Mouse (Mus musculus): ENCODE measurements around the gene Nr2c1. TPM values are rescaled to one million over a fixed set of nuclear protein-coding genes. Genes with fewer than 3 reads are reported as not detected.
A peak's percentile ranks its signal among the peaks of the same experiment; 100 is the strongest.

Nr2c1 gene
- polyA plus RNA-seq (2015; fragmentation: Nextera tagmentation; extraction: Ambion mirVana), result 2.3 and 3.3 TPM in 2 replicates

- peak within 1 kb of the TSS; percentile 89 for H3K27ac ChIP-seq
- H3K4me1 ChIP-seq (replicated peaks), result peaks cover 40% of the 10 kb centered on the region
- peak within 1 kb of the TSS; percentile 82 for H3K9ac ChIP-seq
- H3K9me3 ChIP-seq (replicated peaks), result no peaks in the 10 kb centered on the region
- no peaks in the 10 kb centered on the region for H3K27me3 ChIP-seq
- ATAC-seq (ENCODE audit: low read depth) (peak; percentile 86), DNase-seq (peak; percentile 65)
- H3K36me3 ChIP-seq, result 0 out of 2 replicates have a peak, but pooled peaks cover 5% of the 10 kb centered on the region
- peak within 1 kb of the TSS; percentile 85 for H3K4me2 ChIP-seq
- peak within 1 kb of the TSS; percentile 79 for H3K4me3 ChIP-seq (replicated peaks)
- WGBS (ENCODE audit: insufficient replicate concordance), result under 1% methylated on average over 64 of the region's 64 CpGs
Measured at GRCm38 (mm10) chr10:94147756-94148531, at the start of gene Nr2c1. Gene Nr2c1 (plus strand): TSS chr10:94148023.

- WGBS (ENCODE audit: insufficient replicate concordance), result 52% methylated on average over 3 of the region's 3 CpGs
- no peak overlapping the region; the same call in 1 of the 2 replicates for H3K27ac ChIP-seq
Measured at GRCm38 (mm10) chr10:94098100-94098499, 49.7 kb upstream of the Nr2c1 start.

GRCm38 (mm10) chr10:94105498-94105897 lies 42.3 kb upstream of the Nr2c1 start:
- DNase-seq (no peak), ATAC-seq (ENCODE audit: low read depth) (no peak)
- no peak overlapping the region for H3K27ac ChIP-seq
- H3K9me3 ChIP-seq (replicated peaks), result no peaks in the 10 kb centered on the region
- 73% methylated on average over 10 of the region's 10 CpGs for WGBS (ENCODE audit: insufficient replicate concordance)
- H3K4me1 ChIP-seq (replicated peaks), result peaks cover 21% of the 10 kb centered on the region
- peaks cover 41% of the 10 kb centered on the region for H3K36me3 ChIP-seq
- no peak overlapping the region for H3K9ac ChIP-seq
- H3K4me3 ChIP-seq (replicated peaks), result no peak overlapping the region
- no peaks in the 10 kb centered on the region for H3K27me3 ChIP-seq
- H3K4me2 ChIP-seq, result no peak overlapping the region

More at GRCm38 (mm10) chr10:94098100-94098499, 49.7 kb upstream of the Nr2c1 start:
- Histone ChIP-seq H3K4me2 (no peak overlapping the region), H3K4me3 (replicated peaks) (no peak overlapping the region), H3K4me1 (replicated peaks) (peaks cover 43% of the 10 kb centered on the region), H3K9me3 (replicated peaks) (no peaks in the 10 kb centered on the region), H3K36me3 (peaks cover 18% of the 10 kb centered on the region), H3K27me3 (no peaks in the 10 kb centered on the region), H3K9ac (no peak overlapping the region)
- ATAC-seq (ENCODE audit: low read depth) (no peak), DNase-seq (no peak)

- Histone ChIP-seq H3K9me3 (replicated peaks) (no peaks in the 10 kb centered on the region), H3K27me3 (no peaks in the 10 kb centered on the region), H3K9ac (no peak overlapping the region), H3K4me3 (replicated peaks) (no peak overlapping the region), H3K27ac (no peak overlapping the region), H3K4me2 (no peak overlapping the region), H3K4me1 (replicated peaks) (peaks cover 11% of the 10 kb centered on the region; the same call in 1 of the 2 replicates), H3K36me3 (peaks cover 33% of the 10 kb centered on the region)
- DNase-seq (no peak), ATAC-seq (ENCODE audit: low read depth) (no peak)
- WGBS (ENCODE audit: insufficient replicate concordance), result 20% methylated on average over 4 of the region's 4 CpGs
Measured at GRCm38 (mm10) chr10:94107168-94107567, 40.7 kb upstream of the Nr2c1 start.

- 76% methylated on average over 7 of the region's 7 CpGs for WGBS (ENCODE audit: insufficient replicate concordance)
- H3K9ac ChIP-seq, result no peak overlapping the region
- ATAC-seq (ENCODE audit: low read depth) (no peak), DNase-seq (no peak)
- no peak overlapping the region for H3K4me3 ChIP-seq (replicated peaks)
- H3K27ac ChIP-seq, result no peak overlapping the region
- H3K9me3 ChIP-seq (replicated peaks), result no peaks in the 10 kb centered on the region
- H3K27me3 ChIP-seq, result no peaks in the 10 kb centered on the region
- H3K36me3 ChIP-seq, result peaks cover 30% of the 10 kb centered on the region
- H3K4me1 ChIP-seq (replicated peaks), result peaks cover 11% of the 10 kb centered on the region; the same call in 1 of the 2 replicates
- H3K4me2 ChIP-seq, result no peak overlapping the region
Measured at GRCm38 (mm10) chr10:94107607-94108006, 40.2 kb upstream of the Nr2c1 start.

- H3K4me1 ChIP-seq (replicated peaks), result peaks cover 11% of the 10 kb centered on the region; the same call in 1 of the 2 replicates
- no peaks in the 10 kb centered on the region for H3K9me3 ChIP-seq (replicated peaks)
- no peak overlapping the region for H3K9ac ChIP-seq
- no peak overlapping the region for H3K27ac ChIP-seq
- WGBS (ENCODE audit: insufficient replicate concordance), result 67% methylated on average over 6 of the region's 6 CpGs
- H3K4me3 ChIP-seq (replicated peaks), result no peak overlapping the region
- no peaks in the 10 kb centered on the region for H3K27me3 ChIP-seq
- DNase-seq (no peak), ATAC-seq (ENCODE audit: low read depth) (no peak)
- H3K36me3 ChIP-seq, result peaks cover 23% of the 10 kb centered on the region
- H3K4me2 ChIP-seq, result no peak overlapping the region
Measured at GRCm38 (mm10) chr10:94108791-94109190, 39.0 kb upstream of the Nr2c1 start.

- Histone ChIP-seq H3K4me1 (replicated peaks) (peaks cover 23% of the 10 kb centered on the region), H3K4me3 (replicated peaks) (no peak overlapping the region), H3K9ac (no peak overlapping the region), H3K9me3 (replicated peaks) (no peaks in the 10 kb centered on the region), H3K27ac (no peak overlapping the region), H3K27me3 (no peaks in the 10 kb centered on the region), H3K4me2 (no peak overlapping the region), H3K36me3 (peaks cover 6% of the 10 kb centered on the region)
- WGBS (ENCODE audit: insufficient replicate concordance), result 77% methylated on average over 9 of the region's 9 CpGs
- DNase-seq, result no peak
- no peak for ATAC-seq (ENCODE audit: low read depth)
Measured at GRCm38 (mm10) chr10:94110834-94111754, 36.7 kb upstream of the Nr2c1 start.

- 64% methylated on average over 3 of the region's 3 CpGs for WGBS (ENCODE audit: insufficient replicate concordance)
- no peaks in the 10 kb centered on the region for H3K9me3 ChIP-seq (replicated peaks)
- H3K36me3 ChIP-seq, result peaks cover 5% of the 10 kb centered on the region; the same call in 1 of the 2 replicates
- H3K4me3 ChIP-seq (replicated peaks), result no peak overlapping the region
- H3K27ac ChIP-seq, result no peak overlapping the region
- no peak overlapping the region for H3K9ac ChIP-seq
- DNase-seq, result no peak
- ATAC-seq (ENCODE audit: low read depth), result no peak
- no peaks in the 10 kb centered on the region for H3K27me3 ChIP-seq
- H3K4me1 ChIP-seq (replicated peaks), result peaks cover 19% of the 10 kb centered on the region
- H3K4me2 ChIP-seq, result no peak overlapping the region
Measured at GRCm38 (mm10) chr10:94112207-94112606, 35.6 kb upstream of the Nr2c1 start.

- Histone ChIP-seq H3K4me3 (replicated peaks) (no peak overlapping the region), H3K27me3 (no peaks in the 10 kb centered on the region), H3K4me1 (replicated peaks) (peaks cover 13% of the 10 kb centered on the region), H3K9ac (peak overlapping the region; percentile 22; the same call in 1 of the 2 replicates), H3K27ac (0 out of 2 replicates have a peak overlapping the region, but pooled peaks have one; percentile 3), H3K4me2 (no peak overlapping the region), H3K9me3 (replicated peaks) (no peaks in the 10 kb centered on the region), H3K36me3 (peaks cover 7% of the 10 kb centered on the region; the same call in 1 of the 2 replicates)
- DNase-seq, result peak; percentile 72
- 23% methylated on average over 6 of the region's 6 CpGs for WGBS (ENCODE audit: insufficient replicate concordance)
- peak; percentile 81 for ATAC-seq (ENCODE audit: low read depth)
Measured at GRCm38 (mm10) chr10:94115893-94116599, 31.8 kb upstream of the Nr2c1 start.

- ATAC-seq (ENCODE audit: low read depth) (no peak), DNase-seq (no peak)
- no peak overlapping the region for H3K4me3 ChIP-seq (replicated peaks)
- 79% methylated on average over 12 of the region's 12 CpGs for WGBS (ENCODE audit: insufficient replicate concordance)
- peaks cover 13% of the 10 kb centered on the region for H3K4me1 ChIP-seq (replicated peaks)
- peaks cover 11% of the 10 kb centered on the region; the same call in 1 of the 2 replicates for H3K36me3 ChIP-seq
- H3K27me3 ChIP-seq, result no peaks in the 10 kb centered on the region
- H3K9ac ChIP-seq, result no peak overlapping the region
- no peak overlapping the region for H3K4me2 ChIP-seq
- H3K27ac ChIP-seq, result no peak overlapping the region
- H3K9me3 ChIP-seq (replicated peaks), result no peaks in the 10 kb centered on the region
Measured at GRCm38 (mm10) chr10:94116781-94117340, 31.0 kb upstream of the Nr2c1 start.

Data from liver, embryonic 13.5 days (tissue).